Mouse (Mus musculus) kidney, embryonic 15.5 days (tissue): ENCODE results near the gene Sh2d4b. TPM values are rescaled to one million over a fixed set of nuclear protein-coding genes. Genes with fewer than 3 reads are reported as not detected.

Experiments used
- ATAC-seq: fragments of 200-750 bp; cut with Nextera tagmentation; replicated peaks from 2 replicates; pipeline ENCODE4 v1.8.0; 2017; ENCODE audit warnings: moderate TSS enrichment; ENCODE audit not compliant: low FRiP score
- H3K27ac ChIP-seq: fragments of 300-500 bp; sonication (generic); 2 replicates; pipeline ENCODE4 v1.5.1; 2015; ENCODE audit warnings: mild to moderate bottlenecking, inconsistent platforms
- H3K27me3 ChIP-seq: fragments of 300-500 bp; sonication (generic); 2 replicates; pipeline ENCODE4 v1.6.1; 2015; ENCODE audit warnings: inconsistent platforms
- H3K36me3 ChIP-seq: fragments of 300-500 bp; sonication (generic); 2 replicates; pipeline ENCODE4 v1.6.1; 2015; ENCODE audit warnings: inconsistent platforms
- H3K4me1 ChIP-seq: fragments of 300-500 bp; sonication (generic); 2 replicates; pipeline ENCODE4 v1.6.1; 2015; ENCODE audit warnings: inconsistent platforms
- H3K4me2 ChIP-seq: fragments of 300-500 bp; sonication (generic); 2 replicates; pipeline ENCODE4 v1.6.1; 2015; ENCODE audit warnings: moderate library complexity, mild to moderate bottlenecking, inconsistent platforms
- H3K4me3 ChIP-seq: fragments of 300-500 bp; sonication (generic); replicated peaks from 2 replicates; pipeline ENCODE4 v1.5.1; 2015; ENCODE audit warnings: mild to moderate bottlenecking, inconsistent platforms
- H3K9ac ChIP-seq: fragments of 300-500 bp; sonication (generic); 2 replicates; pipeline ENCODE4 v1.6.1; 2015; ENCODE audit warnings: mild to moderate bottlenecking, inconsistent platforms
- H3K9me3 ChIP-seq: fragments of 300-500 bp; sonication (generic); replicated peaks from 2 replicates; pipeline ENCODE4 v1.6.1; 2016; ENCODE audit warnings: inconsistent platforms
- WGBS: fragments of 180-500 bp; shearing (Covaris S2); methylation state at CpG from one replicate; pipeline ENCODE4 v1.1.7; 2015; ENCODE audit warnings: mixed read lengths; 5-methylcytosine and 5-hydroxymethylcytosine counted together
- polyA plus RNA-seq: library from polyadenylated mRNA; unstranded; fragments of >200 nt; fragmentation: Nextera tagmentation; extraction: Ambion mirVana; gene quantifications from 2 replicates; pipeline ENCODE4 v1.2.1, GENCODE M21; 2015

The Sh2d4b gene
- polyA plus RNA-seq, 1 experiment from 2014 or later = 0.92 TPM

DNA sequence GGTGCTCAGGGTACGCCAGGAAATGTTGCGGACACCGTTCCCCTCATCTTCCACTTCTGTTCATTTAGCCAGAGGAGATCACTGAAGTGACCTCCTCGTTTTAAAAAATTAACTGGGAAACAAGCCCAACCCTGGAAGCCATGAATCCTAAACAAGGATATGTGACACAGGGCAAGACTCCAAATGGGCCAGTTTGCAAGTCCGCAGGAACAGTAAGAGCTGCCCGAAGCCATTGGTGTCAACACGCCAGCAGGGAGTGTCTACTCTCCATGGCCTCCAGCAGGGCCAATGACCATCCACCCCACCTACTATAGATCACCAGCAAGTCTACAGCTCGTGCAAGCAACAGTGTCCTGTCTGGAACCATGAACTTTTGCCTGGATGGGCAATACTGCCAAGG, 12.7 kb upstream of the Sh2d4b start:
- ATAC-seq = no peak
- Histone ChIP-seq H3K4me2 (no peak overlapping the region), H3K36me3 (peaks cover 54% of the 10 kb centered on the region), H3K27ac (no peak overlapping the region), H3K4me1 (peaks cover 45% of the 10 kb centered on the region), H3K4me3 (no peak overlapping the region), H3K27me3 (no peaks in the 10 kb centered on the region), H3K9me3 (no peaks in the 10 kb centered on the region), H3K9ac (no peak overlapping the region)
- WGBS = 85% methylated on average over 8 of the region's 8 CpGs

DNA sequence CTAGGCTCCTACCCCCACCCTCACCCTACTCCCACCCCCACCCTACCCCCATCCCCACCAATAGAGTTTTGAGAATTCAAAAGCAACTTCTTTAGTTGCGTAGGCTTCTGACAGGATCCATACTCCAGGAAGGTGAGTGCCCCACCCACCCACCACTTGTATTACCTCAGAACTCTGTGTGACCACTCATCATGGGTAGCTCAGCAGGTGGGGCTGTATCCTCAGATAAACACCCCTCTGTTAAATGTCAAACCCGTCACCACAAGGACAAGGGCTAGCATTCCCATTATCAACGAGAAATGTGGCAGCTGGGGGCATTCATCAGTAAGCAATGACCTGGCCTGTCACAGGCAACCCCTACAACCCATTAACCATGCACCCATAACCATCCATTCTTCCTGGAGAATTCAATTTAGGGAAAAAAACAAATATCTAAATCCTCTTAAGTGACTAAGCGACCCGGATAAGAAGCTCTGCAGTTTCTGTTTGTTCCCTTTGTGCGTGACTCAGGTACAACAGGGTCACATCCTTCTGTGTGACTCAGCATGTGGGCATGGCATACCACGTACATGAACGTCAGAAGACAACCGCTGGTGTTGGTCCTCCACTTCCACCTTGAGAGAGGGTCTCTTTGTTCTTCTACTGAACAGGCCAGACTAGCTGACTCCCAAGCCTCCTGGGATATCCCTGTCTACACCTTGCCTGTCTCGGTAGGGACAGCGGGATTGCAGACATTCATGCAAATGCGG, 9.4 kb upstream of the Sh2d4b start:
- Histone ChIP-seq H3K4me3 (no peak overlapping the region), H3K36me3 (peaks cover 20% of the 10 kb centered on the region), H3K9me3 (no peaks in the 10 kb centered on the region), H3K9ac (no peak overlapping the region), H3K27me3 (no peaks in the 10 kb centered on the region), H3K4me1 (peaks cover 70% of the 10 kb centered on the region), H3K27ac (peak overlapping the region; percentile 78), H3K4me2 (no peak overlapping the region)
- WGBS = 66% methylated on average over 12 of the region's 12 CpGs
- no peak for ATAC-seq

DNA sequence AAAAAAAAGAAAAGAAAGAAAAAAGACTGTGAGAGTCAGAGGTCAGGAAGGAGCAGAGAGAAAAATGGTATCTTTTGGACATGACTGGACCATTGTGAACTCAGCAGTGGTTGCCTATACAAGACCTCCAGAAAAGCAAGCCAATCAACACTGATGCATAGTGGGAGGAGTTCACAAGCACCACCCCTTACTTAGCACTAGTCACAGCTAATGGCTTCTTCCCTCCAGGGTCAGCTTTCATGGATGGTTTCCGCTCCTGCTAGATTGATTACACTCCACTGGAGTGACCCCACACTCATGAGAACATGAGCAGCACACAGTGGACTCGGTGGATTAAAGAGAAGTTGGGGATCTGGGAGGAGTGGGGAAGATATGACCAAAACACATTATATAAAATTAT, 7.2 kb upstream of the Sh2d4b start:
- Histone ChIP-seq H3K4me2 (no peak overlapping the region), H3K4me1 (peaks cover 63% of the 10 kb centered on the region), H3K27me3 (no peaks in the 10 kb centered on the region), H3K9ac (no peak overlapping the region), H3K36me3 (peaks cover 1% of the 10 kb centered on the region; the same call in 1 of the 2 replicates), H3K4me3 (no peak overlapping the region), H3K9me3 (no peaks in the 10 kb centered on the region), H3K27ac (peak overlapping the region; percentile 66)
- WGBS = 31% methylated on average over 2 of the region's 2 CpGs
- ATAC-seq = peak; percentile 55

DNA sequence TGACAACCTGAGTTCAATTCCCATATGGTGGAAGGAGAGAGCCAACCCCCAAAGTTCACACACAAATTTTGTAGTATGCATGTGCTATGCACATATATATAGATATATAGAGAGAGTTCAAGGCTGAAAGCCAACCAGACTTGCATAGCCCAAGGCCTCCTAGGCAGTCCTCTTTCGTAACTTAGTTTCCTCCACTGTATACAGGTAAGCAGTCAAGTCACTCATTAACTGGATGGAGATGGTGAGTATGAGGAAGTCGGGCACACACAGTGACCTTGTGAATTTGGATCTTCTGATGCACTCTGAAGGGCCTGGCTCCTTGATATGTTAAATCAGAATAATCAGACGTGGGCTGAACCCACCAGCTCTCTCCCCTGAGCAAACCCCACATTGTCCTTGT, 4.8 kb upstream of the Sh2d4b start:
- Histone ChIP-seq H3K4me3 (no peak overlapping the region), H3K4me1 (peaks cover 55% of the 10 kb centered on the region), H3K36me3 (no peaks in the 10 kb centered on the region), H3K9me3 (no peaks in the 10 kb centered on the region), H3K4me2 (no peak overlapping the region), H3K27me3 (no peaks in the 10 kb centered on the region), H3K9ac (no peak overlapping the region), H3K27ac (no peak overlapping the region)
- 85% methylated on average over 3 of the region's 3 CpGs for WGBS
- no peak for ATAC-seq

DNA sequence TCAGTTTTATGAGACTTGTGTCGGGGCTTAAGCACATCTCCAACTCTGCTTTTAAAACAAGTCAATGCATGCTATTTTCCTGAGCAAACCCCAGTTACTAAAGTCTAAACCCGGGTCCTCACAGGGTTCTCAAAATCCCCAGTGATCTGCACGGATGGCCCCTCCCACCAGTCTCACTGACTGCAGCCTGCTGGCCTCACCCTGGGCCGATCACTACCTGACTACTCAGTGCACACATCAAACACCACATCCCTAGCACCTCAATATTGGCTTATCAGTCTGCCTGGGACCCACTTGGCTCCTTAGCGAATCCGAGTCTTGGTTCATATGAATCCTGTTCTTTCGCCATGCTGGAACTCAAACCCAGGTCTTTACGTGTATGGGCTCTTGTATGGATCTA, 2.6 kb upstream of the Sh2d4b start:
- WGBS = 74% methylated on average over 8 of the region's 8 CpGs
- H3K27me3 ChIP-seq = no peaks in the 10 kb centered on the region
- peaks cover 45% of the 10 kb centered on the region for H3K4me1 ChIP-seq
- H3K36me3 ChIP-seq = no peaks in the 10 kb centered on the region
- no peak overlapping the region for H3K4me3 ChIP-seq
- ATAC-seq = no peak
- no peaks in the 10 kb centered on the region for H3K9me3 ChIP-seq
- H3K4me2 ChIP-seq = no peak overlapping the region
- no peak overlapping the region for H3K9ac ChIP-seq
- H3K27ac ChIP-seq = no peak overlapping the region

DNA sequence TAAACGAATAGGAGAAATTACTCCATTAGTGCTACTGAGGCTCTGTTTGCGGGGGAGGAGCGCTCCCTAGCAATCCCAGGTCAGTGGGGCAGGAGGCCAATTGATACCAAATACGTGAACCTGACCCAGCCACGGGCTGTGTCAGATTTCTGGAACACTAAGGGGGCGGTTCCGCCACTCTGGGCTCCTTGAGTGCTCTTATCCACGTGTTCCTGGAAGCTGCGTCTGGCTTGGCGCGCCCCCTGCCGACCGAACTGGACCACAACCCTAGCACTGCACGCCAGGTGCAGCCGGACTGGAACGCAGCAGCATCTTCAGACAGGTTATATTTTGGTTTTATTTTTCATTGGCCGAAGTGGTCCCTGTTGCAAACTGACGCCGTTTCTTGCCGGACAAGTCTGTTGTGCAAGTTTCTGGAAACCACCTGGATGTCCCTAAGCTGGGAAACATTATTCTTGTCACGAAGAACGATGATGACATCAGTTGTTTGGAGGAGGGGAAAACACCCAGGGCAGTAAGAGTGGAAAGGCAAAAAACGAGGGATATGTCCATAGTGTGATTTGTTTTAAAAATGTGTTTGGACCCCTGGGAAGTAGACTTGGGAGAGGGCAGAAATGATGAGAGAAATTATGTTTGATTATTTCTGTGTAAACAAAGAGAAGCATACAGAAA, 1.6 kb upstream of the Sh2d4b start:
- 9% methylated on average over 23 of the region's 23 CpGs for WGBS
- Histone ChIP-seq H3K9me3 (no peaks in the 10 kb centered on the region), H3K27me3 (no peaks in the 10 kb centered on the region), H3K4me2 (peak overlapping the region; percentile 55), H3K27ac (peak overlapping the region; percentile 29; the same call in 1 of the 2 replicates), H3K9ac (no peak overlapping the region), H3K4me1 (peaks cover 36% of the 10 kb centered on the region), H3K4me3 (peak overlapping the region; percentile 19), H3K36me3 (no peaks in the 10 kb centered on the region)
- ATAC-seq = peak; percentile 80

DNA sequence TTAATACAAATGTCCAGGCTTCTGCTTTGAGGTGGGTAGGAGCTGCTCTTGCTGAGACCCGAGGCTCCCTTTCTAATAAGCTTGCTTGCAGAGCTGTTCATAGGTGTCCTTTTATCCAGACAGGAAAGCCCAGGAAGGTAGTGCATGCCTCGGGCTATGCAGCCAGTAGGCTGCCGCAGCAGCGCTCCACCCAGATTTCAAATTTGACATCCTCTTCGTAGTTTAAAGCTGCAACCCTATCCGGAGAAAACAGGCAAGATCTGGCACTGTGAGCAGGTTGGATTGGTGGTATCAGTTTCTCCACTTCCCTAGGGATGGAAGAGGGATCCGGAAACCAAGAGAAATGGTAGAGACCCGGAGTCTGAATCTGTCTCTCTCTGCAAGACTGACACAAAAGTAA, 818 bp upstream of the Sh2d4b start:
- Histone ChIP-seq H3K27ac (peak overlapping the region; percentile 29; the same call in 1 of the 2 replicates), H3K9ac (no peak overlapping the region), H3K4me1 (peaks cover 28% of the 10 kb centered on the region), H3K9me3 (no peaks in the 10 kb centered on the region), H3K4me2 (peak overlapping the region; percentile 55; the same call in 1 of the 2 replicates), H3K4me3 (no peak overlapping the region), H3K36me3 (no peaks in the 10 kb centered on the region), H3K27me3 (no peaks in the 10 kb centered on the region)
- ATAC-seq = no peak
- 50% methylated on average over 8 of the region's 8 CpGs for WGBS

DNA sequence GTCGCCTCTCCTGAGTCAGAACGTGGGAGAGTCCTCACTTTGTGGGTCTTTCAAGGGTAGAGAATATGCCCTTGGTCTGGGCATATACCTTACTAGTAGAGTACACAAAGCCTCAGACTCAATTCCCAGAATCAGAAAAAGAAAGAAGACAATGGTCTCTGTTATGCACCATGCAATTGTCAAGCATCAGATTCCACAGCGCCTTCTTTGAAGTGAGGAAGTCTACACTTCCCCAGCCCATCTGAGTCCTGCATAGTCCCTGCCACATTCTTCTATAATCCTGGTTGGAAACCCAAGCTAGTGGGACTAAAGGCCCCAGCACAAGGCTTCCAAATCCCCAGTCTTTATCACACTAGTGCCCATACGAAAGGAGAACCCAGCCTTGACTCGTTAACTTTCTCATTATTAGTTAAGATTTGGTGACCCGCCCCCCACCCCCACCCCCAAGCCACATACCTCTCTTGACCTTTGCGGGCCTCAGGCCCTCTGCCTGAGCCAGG, 690 bp downstream of the Sh2d4b start:
- Histone ChIP-seq H3K27ac (no peak overlapping the region), H3K9me3 (no peaks in the 10 kb centered on the region), H3K4me1 (peaks cover 21% of the 10 kb centered on the region), H3K9ac (no peak overlapping the region), H3K4me2 (no peak overlapping the region), H3K36me3 (no peaks in the 10 kb centered on the region), H3K27me3 (no peaks in the 10 kb centered on the region), H3K4me3 (no peak overlapping the region)
- ATAC-seq = no peak
- 82% methylated on average over 7 of the region's 7 CpGs for WGBS

DNA sequence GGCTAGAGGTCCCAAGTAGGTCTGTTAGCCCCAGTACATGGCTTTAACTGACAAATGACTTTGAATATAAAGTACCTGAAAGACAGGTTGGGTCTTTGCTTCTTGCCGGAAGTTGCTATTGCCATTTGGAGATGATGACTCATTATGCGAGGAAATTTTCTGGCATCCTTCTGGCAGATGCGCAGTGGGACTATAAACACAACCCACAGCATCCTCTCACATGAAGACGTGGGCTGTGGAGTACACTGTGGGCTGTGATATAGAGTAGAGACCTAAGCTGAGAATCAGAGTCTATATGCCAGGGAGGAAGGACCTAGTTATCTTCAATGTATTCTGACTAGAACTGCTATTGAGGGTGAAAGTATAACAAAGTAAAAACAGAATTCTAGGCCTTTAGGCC, 1.6 kb downstream of the Sh2d4b start:
- H3K9ac ChIP-seq = no peak overlapping the region
- H3K4me1 ChIP-seq = peaks cover 21% of the 10 kb centered on the region
- WGBS = 92% methylated on average over 4 of the region's 4 CpGs
- no peak overlapping the region for H3K4me3 ChIP-seq
- ATAC-seq = no peak
- H3K4me2 ChIP-seq = no peak overlapping the region
- H3K9me3 ChIP-seq = no peaks in the 10 kb centered on the region
- no peaks in the 10 kb centered on the region for H3K36me3 ChIP-seq
- no peaks in the 10 kb centered on the region for H3K27me3 ChIP-seq
- H3K27ac ChIP-seq = no peak overlapping the region

DNA sequence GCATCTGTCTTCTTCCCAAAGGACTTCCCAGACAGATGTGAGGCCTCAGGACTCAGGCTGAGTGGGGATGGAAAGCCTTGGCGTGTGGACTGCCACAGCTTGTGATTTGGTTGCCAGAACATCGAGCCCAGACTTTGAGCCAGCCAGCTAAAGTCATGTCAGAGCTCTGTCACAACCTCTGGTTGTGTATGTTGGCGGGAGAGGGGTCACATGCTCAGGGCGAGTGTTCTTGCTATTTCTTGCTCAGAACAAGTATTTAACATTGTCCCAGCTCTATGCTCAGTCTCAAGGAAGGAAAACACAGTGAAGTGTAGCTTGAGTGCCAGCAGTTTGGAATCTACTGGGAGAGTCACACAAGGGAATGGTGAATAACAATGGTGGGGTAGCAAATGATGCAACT, 3.4 kb downstream of the Sh2d4b start:
- peaks cover 23% of the 10 kb centered on the region for H3K4me1 ChIP-seq
- H3K36me3 ChIP-seq = no peaks in the 10 kb centered on the region
- no peak overlapping the region for H3K27ac ChIP-seq
- no peak for ATAC-seq
- H3K27me3 ChIP-seq = no peaks in the 10 kb centered on the region
- WGBS = 75% methylated on average over 4 of the region's 4 CpGs
- H3K9me3 ChIP-seq = no peaks in the 10 kb centered on the region
- H3K4me3 ChIP-seq = no peak overlapping the region
- no peak overlapping the region for H3K4me2 ChIP-seq
- H3K9ac ChIP-seq = no peak overlapping the region

DNA sequence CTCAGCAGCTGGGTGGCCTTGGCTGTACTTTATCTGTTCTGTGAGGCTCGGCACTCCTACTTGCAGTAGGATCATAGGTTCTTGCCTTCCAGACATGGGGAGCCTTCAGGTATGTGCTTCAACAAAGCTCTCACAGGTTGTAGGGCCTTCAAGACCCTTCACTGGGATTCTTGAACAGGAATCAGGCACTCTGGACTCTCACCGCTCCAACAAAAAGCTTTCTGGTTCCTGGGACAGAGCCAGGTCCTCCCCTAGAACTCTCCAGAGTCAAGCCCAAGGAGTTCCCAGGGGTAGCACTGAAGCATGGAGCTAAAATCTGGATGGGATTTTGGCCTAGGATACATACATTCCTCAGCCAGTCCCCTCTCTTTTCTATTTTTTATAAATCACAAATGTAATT, 3.9 kb downstream of the Sh2d4b start:
- Histone ChIP-seq H3K36me3 (no peaks in the 10 kb centered on the region), H3K27ac (no peak overlapping the region), H3K4me2 (no peak overlapping the region), H3K9me3 (no peaks in the 10 kb centered on the region), H3K27me3 (no peaks in the 10 kb centered on the region), H3K9ac (no peak overlapping the region), H3K4me3 (no peak overlapping the region), H3K4me1 (peaks cover 17% of the 10 kb centered on the region)
- WGBS = 71% methylated on average over 2 of the region's 2 CpGs
- ATAC-seq = no peak

DNA sequence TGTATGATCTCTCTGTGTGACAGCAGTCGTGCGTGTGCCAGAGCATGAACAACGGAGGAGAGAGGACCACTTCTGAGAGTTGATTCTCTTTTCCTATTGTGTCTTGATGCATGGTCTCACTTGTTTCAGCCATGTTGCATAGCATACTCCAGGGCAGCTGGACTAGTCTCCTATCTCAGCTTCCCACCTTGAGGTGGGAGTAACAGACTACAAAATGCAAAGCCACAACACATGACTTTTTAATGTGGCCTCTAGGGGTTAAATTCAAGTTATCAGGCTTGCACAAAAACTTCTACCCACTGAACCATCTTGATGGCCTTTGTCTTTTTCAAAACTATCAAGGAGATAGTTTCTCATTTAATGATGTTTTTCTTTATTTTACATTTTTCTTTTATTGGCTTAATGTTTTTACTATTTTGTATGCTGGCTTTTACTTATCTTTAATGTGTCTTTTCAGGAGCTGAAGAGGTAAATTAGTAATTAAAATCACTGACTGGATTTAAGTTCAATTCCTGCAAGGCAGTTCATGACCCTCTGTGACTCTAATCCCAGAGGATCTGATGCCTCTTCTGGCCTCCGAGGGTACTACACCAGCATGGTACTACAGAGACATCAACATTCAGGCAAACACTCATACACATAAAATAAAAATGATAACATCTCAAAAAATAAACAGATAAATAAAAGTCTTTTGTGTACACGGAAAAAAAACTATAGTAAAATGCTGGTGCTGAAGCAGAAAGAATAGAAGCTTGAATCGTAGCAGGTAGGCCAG, 6.5 kb downstream of the Sh2d4b start:
- H3K9ac ChIP-seq = no peak overlapping the region
- H3K4me2 ChIP-seq = no peak overlapping the region
- 87% methylated on average over 6 of the region's 6 CpGs for WGBS
- no peaks in the 10 kb centered on the region for H3K9me3 ChIP-seq
- no peak overlapping the region for H3K4me3 ChIP-seq
- ATAC-seq = no peak
- no peak overlapping the region for H3K27ac ChIP-seq
- H3K36me3 ChIP-seq = no peaks in the 10 kb centered on the region
- peaks cover 4% of the 10 kb centered on the region; the same call in 1 of the 2 replicates for H3K4me1 ChIP-seq
- H3K27me3 ChIP-seq = no peaks in the 10 kb centered on the region
